Mouse (Mus musculus) urinary bladder, postnatal 10 days (tissue): ENCODE measurements around the gene Gltpd2.
"Not testable (repeated sequence)": the region's sequence is repeated elsewhere in the genome, so short reads cannot be mapped to it uniquely, and the experiment has no call there.

Experiments
- DNase-seq: peaks from one replicate; pipeline ENCODE4 v3.0.0; 2022; ENCODE audit warnings: low spot score

Gltpd2 gene

GRCm38 (mm10) chr11:70518923-70519322 is at the start of gene Gltpd2:
Gltpd2 (plus strand) TSS chr11:70519196.
- no peak for DNase-seq

GRCm38 (mm10) chr11:70469764-70470163 is 49.2 kb upstream of the Gltpd2 start:
- no peak for DNase-seq

GRCm38 (mm10) chr11:70472716-70473115 is 46.3 kb upstream of the Gltpd2 start:
- DNase-seq, result no peak

GRCm38 (mm10) chr11:70473291-70473690 is 45.7 kb upstream of the Gltpd2 start:
- not testable (repeated sequence) for DNase-seq

GRCm38 (mm10) chr11:70474872-70475534 is 44.0 kb upstream of the Gltpd2 start:
- DNase-seq, result no peak

- no peak for DNase-seq
Measured at GRCm38 (mm10) chr11:70485498-70485897, 33.5 kb upstream of the Gltpd2 start.

- DNase-seq, result no peak
Measured at GRCm38 (mm10) chr11:70487816-70488215, 31.2 kb upstream of the Gltpd2 start.

GRCm38 (mm10) chr11:70489138-70489537 is 29.9 kb upstream of the Gltpd2 start:
- no peak for DNase-seq

GRCm38 (mm10) chr11:70489684-70490083 is 29.3 kb upstream of the Gltpd2 start:
- no peak for DNase-seq

GRCm38 (mm10) chr11:70499566-70500475 is 19.2 kb upstream of the Gltpd2 start:
- no peak for DNase-seq

- no peak for DNase-seq
Measured at GRCm38 (mm10) chr11:70500476-70500812, 18.6 kb upstream of the Gltpd2 start.

GRCm38 (mm10) chr11:70502018-70502417 is 17.0 kb upstream of the Gltpd2 start:
- no peak for DNase-seq

- no peak for DNase-seq
Measured at GRCm38 (mm10) chr11:70504970-70505369, 14.0 kb upstream of the Gltpd2 start, which contains the start of gene Tm4sf5. Tm4sf5 (plus strand) TSS chr11:70505244.

GRCm38 (mm10) chr11:70506385-70506784 is 12.6 kb upstream of the Gltpd2 start:
- peak; percentile 42 for DNase-seq

GRCm38 (mm10) chr11:70506962-70507515 is 12.0 kb upstream of the Gltpd2 start:
- DNase-seq, result no peak

- no peak for DNase-seq
Measured at GRCm38 (mm10) chr11:70509753-70510564, 9.0 kb upstream of the Gltpd2 start.

GRCm38 (mm10) chr11:70511242-70511641 is 7.8 kb upstream of the Gltpd2 start:
- DNase-seq, result no peak

GRCm38 (mm10) chr11:70511825-70512224 is 7.2 kb upstream of the Gltpd2 start:
- DNase-seq, result no peak

- DNase-seq, result no peak
Measured at GRCm38 (mm10) chr11:70512709-70513342, 6.2 kb upstream of the Gltpd2 start.

GRCm38 (mm10) chr11:70513520-70513919 is 5.5 kb upstream of the Gltpd2 start:
- DNase-seq, result no peak

GRCm38 (mm10) chr11:70514288-70514687 is 4.7 kb upstream of the Gltpd2 start, which contains the start of gene Vmo1:
Vmo1 (minus strand) TSS chr11:70514616.
- DNase-seq, result no peak
